Mouse (Mus musculus) layer of hippocampus, adult 9-10 months (tissue): Measurements from ENCODE around the gene Enpp6.
A peak's percentile ranks its signal among the peaks of the same experiment; 100 is the strongest.

Experiments
- DNase-seq: peaks from one replicate; pipeline ENCODE4 v3.0.0; 2022; ENCODE audit warnings: low spot score

The Enpp6 gene

DNA sequence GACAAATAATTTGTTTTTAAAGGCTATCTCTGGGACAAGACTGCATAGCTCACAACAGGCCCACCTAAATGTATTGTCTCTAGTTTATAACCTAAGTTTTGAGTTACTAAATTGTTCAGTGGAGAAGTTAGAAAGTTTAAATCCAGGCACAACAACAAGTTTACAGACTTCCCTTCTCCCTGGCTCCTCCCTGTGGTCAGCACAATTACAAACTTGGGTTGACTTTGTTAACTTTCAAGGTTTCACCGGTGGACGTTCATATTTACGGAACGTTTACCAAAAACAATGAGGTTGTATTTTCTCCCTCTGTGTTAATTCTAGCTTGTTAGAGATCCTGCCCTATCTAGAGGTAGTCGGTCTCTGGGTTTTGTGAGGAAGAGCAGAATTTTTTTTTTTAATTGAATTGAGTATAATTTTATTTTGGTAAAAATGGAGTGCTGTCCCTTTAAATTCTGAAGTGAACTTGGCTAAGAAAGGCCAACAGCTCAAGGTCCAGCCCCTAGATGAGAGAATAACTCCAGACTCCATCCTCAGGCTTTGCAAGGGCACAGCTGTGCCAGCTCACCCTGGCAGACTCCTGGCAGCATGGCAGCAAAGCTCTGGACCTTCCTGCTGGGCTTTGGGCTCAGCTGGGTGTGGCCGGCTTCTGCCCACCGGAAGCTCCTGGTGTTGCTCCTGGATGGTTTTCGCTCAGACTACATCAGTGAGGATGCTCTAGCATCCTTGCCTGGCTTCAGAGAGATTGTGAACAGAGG lies at the start of gene Enpp6:
Gene Enpp6, plus strand, starts transcription at position 502 of the 755 bp plus-strand sequence.
- DNase-seq: no peak

DNA sequence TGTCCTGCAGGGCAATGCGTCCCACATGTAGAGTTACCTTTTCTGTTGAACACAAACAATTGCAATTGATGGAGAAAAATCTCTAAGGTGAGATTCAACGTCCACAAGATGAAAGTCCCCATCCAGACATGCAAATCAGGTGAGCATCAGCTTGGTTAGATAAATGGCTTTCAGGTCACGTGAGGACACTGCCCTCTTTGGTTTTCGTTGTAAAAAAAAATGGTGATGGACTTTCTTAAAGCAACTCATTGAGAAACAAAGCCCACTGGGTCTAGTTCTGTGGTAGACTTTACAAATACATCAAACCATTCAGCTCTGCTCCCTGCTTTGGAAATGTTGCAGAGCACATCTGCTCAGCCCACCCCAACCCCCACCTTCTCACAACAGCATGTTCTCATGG lies 48.5 kb upstream of the Enpp6 start:
- no peak for DNase-seq

DNA sequence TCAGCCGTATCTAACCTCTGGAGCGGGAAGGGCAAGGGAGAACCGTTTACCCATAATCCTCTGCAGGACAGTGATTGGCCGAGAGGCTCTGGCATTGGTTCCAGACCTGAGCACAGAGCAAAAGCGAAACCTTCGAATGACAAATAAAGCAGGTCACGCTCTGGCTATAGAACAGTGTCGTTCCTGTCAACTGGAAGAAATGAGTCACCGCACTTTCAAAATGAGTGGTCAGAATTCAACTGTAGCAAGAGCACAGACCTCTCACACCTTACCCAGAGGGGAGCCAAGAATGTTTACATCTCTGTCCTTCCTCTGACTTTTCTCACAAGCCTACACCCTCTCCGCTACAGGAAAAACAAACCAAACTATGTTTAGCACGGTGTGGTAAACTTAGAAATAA lies 45.4 kb upstream of the Enpp6 start:
- DNase-seq: no peak

DNA sequence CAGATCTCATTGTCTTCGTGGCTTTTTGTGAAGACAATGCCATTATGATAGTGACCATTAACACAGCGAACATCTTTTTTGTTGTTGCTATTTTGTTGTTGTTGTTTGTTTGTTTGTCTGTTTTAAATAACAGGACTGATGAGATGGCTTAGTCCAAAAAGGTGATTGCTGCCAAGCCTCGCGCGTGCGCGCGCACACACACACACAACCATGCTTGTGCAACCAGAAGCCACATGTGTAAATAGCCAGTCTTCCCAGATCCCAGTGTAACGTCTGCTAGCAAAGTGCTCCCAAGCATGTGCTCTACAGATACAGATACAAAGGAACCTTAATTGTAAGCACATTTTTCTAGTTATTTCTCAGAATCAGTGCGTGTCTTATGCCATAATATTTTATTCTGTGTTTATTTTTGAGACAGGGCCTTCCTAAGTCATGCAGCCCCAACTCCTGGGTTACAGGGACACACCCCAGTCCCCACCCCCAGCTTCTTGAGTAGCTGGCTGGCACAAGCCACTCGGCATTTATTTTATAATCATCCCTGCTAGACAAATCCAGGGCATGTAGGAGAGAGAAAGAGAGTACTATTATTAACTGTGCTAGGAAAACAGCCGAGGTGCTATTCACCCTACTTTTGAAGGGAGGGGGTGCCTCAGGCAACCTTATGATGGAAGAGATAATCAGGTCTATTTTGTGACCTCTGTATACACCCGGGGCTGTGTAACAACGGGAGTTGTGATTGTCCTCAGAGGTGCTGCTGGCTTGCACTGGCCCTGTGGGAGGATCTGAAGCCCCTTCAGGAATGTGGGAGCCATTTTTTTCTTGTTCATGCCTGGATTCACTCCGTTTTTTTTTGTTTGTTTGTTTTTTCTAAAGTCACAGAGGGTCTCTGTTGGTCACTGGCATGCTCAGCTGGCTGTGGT lies 44.7 kb upstream of the Enpp6 start:
- DNase-seq: no peak

DNA sequence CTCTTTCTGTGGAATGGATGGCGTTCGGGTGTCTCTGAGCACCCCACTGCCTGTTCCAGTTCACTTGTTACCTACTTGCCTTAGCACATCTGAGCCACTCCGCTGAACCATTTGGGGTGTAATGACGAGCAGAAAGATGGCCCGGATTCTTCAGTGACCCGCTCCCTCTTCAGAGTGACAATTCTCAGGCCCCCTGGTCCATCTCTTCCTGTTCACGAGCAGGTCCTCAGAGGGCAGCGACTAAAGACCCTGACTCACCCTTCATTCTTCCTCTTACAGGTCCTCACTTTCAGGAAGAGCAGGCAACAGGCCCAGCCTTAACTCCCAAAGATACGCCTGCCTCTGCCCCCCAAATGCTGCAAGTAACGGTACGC lies 44.0 kb upstream of the Enpp6 start:
- DNase-seq: no peak

DNA sequence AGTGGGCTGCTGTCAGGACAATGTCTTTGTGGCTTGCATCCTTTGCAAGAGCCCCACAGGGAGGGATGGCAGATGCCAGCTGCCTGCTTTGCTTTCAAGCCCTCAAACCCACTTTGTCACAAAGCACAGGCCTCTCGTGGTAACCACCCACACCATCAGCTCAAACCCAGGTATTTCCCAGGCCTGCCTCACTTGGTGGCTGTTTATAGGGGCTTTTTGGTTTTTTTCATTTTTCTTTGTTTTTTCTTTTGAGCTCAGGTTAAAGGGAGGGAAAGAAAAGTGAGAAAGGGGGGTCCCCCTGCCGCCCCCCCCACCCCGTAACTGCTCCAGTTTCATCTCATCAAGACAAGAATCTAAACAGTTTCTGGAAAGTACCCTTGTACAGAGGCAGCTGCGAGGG lies 43.4 kb upstream of the Enpp6 start:
- DNase-seq: no peak

DNA sequence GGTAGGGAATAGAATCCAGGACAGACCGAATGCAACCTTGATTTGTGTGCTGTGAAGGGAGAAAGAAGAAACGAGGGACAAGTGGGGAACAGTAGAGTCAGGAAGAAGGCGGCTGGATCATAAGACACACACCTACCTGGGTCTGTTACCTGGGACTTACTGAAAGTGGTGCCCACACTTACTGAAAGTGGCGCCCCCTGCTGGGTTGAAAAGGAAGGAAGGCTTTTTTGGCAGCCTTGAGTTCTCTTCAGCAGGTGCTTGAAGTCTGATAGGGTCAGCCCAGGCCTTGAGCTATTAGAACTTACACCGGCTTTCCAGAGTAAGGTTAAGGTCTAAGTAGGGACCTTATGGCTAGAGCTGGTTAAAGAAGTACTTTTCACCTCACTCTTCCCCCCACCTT lies 40.5 kb upstream of the Enpp6 start:
- no peak for DNase-seq

DNA sequence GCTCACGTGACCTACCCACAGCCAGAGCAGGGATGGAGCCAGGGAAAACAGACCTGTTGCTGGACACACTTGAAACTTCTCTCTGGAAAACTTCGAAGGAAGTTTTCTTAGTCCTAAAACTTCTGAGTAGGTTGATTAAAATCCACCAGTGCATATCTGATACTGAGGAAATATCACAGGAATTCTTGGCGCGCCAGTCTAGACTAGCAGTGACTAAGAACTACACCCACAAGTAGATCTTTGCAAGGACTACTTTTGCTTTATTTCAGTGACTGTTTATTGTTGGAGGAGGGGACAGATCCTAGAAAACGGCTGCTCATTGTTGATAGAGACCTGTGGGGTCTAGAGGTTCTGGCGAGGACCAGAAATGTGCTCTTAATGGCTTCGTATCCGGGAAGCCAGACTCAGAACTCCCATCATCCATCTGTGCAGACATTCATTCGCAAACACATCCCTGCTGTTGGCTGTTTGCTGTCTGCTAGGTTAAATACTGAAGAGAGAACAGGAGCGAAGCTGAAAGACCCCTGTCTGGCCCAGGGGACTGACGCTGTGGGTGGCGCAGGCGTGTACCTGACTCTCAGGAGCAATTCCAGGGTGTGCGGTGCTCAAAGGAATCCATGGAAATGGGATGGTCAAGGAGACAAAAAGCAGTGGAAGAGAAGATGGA lies 38.5 kb upstream of the Enpp6 start:
- DNase-seq: no peak

DNA sequence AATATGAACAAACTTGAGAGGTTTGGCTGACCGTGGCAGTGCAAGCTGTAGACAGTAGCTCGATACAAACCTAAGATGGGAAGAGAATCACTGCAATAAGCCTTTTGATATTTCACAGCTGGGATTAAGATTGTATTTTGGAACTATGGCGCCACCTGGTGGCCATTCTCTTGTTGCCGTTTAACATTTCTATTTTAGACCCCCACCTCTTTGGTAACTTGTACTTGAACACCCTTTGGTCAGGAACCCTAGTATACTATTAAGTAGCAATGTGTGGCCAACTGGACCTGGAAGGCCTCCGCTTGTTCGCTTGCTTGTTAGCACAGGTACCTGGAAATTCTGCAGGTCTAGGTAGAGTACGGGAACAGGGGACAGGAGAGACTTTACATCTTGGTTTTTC lies 33.2 kb upstream of the Enpp6 start:
- DNase-seq: peak; percentile 75

DNA sequence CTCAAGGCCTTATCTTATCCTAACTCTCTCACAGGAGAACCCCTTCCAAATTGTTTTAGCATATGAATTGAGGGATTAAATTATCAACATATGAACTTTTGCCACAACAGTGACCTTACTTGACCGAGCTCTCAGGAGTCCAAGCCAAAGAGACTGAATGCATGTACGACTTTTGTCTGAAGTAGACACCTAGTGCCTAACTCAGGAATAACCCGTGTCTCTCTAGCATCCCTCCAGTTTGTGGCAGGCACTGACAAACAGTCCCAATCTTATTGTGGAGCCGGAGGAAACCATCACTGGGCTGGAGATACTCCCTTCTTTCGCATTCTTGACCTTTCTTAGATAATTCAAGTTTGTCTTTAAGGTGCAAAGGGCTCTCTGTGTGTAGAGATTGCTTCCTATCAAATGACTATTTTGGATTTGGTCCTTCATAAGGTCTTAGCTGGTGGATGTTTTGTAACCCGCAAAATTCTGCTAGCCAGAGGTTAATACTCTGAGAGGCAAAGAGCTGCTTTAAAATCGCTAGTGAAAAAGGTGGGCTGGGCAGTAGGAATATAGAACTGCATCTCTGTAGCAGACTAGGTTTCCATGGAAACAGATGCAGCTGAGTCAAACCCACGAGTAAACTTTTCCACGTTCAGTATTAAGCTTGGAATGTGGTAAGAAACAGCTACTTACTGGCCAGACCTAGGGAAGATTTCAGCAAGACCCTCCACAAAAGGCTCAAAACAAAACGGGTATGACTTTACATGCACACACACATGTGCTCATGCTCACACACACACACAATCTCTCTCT lies 23.9 kb upstream of the Enpp6 start:
- no peak for DNase-seq

DNA sequence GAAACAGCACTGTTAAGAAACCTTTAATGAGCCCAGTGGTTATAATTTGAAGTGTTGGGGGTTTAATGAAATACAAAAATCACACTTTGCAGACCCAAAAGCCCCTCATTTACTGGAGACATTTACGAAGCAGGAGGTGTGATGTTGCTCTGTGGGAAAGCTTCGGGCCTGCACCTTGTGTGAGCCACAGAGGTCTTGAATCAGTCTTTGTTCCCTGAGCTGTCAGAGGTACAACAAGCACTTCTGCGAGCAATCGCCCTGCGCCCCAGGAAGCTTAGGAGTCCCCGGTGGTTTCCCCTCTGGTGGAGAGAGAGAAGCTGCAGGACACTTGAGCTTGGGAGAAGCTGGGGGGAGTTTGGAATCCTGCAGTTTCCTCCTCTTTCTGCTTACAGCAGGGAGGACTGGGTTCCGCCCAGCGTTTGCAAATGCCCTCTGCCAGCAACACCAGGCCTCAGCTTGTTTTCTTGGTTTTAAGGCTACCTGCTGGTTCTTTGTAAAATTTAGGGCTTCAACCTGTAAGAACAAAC lies 23.0 kb upstream of the Enpp6 start:
- no peak for DNase-seq

DNA sequence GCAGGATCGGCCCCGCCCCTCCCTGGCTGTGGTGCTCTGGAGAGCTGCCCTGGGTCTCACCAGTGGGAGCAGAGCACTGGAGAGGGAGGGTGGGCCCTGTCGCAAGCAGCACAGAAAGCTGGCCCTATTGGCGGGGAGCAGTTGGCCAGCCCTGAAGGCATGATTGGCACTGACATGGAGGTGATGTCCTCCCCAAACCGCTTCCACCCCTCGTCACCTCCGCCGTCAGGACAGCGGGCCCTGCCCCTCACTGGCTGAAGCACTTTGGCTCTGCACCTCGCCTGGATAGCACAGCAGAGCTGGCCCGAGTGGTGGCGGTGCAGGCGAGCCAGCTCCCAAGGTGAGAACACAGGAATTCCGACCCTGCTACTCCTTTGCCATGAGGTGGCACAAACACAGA lies 20.9 kb upstream of the Enpp6 start:
- DNase-seq: no peak

DNA sequence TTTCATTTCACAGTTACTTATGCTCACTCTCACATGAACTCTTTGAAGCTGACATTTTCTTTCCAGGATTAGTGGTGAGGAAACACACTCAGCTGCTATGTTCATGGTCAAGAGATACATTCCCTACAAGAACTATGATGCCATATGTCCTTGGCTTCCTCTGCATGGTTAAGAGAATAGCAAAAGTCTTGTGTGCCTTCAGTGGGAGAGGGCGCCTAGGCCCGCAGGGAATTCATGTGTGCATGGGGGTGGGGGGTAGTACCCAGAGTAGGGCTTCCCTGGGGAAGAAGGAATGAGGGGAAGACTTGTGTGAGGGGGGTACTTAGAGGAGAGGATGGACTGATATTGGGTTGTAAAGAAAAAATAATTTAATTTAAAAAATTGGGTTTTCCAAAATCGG lies 18.0 kb upstream of the Enpp6 start:
- no peak for DNase-seq

DNA sequence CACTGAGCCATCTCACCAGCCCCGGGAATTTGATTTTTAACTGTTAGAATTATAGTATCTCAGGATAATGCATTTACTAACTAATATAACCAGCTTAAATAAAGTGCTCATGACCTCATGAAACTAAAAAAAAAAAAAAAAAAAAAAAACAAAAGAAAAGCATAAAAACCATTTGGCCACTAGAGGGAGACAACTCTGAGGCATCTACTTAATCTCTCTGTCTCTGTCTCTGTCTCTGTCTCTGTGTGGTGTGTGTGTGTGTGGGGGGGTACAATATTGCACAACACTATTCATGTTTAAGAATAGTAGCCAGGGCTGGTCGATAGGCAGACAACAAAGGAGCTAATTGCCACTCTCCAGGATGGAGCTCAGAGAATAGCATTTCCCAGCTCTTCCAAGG lies 17.3 kb upstream of the Enpp6 start:
- no peak for DNase-seq

DNA sequence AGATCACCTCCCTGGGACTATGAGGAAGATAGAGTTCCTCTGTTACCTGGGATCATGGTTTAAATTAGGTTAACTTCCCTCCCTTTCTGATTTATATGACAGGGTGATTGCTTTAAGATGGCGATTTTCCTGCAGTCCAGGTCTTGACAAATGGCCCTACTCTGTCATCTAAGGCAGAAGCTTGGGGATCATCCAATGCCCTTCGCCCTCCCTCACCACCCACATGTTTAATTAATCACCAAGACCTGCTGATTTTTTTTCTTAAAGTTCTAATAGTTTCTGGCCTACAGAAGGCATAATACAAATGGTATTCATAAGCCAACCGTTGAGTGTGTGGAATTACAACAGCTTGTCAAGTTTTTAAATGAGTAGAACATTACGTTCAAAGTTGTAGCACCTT lies 9.3 kb upstream of the Enpp6 start:
- no peak for DNase-seq

DNA sequence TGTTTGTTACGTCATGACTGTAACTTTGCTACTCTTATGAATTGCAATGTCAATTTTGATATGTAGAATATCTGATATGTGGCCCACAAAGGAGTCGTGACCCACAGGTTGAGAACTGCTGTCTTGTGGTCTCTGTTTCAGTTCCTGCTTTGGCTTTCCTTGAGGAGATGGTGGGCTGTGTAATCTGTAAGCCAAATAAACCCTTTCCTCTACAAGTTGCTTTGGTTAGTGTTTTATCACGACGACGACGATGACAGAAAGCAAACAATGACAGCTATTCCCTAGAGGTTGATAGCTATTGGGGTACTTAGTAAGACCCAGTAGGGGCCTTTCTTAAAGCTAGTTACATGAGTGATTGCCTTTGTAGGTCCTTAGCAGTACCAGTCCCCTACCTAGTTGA lies 4.5 kb upstream of the Enpp6 start:
- DNase-seq: no peak

DNA sequence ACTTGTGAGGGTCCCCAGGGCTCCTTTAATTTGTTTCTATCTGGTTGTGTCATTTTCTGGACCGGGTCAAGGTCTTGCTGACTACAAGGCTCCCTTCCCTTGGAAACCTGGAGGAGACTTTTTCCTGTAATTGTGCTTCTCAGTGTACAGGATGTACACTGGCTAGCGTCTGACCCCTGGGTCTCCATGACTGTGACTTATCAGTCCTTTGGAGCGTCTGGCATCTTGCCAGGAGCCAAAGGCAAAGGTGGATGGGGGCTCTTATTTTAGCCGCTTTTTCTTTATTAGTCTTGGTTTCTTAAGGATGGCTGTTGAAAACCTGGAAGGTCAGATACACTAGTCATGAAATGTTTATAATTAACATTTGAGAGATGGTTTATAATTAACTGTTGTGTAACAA lies 3.9 kb upstream of the Enpp6 start:
- no peak for DNase-seq

DNA sequence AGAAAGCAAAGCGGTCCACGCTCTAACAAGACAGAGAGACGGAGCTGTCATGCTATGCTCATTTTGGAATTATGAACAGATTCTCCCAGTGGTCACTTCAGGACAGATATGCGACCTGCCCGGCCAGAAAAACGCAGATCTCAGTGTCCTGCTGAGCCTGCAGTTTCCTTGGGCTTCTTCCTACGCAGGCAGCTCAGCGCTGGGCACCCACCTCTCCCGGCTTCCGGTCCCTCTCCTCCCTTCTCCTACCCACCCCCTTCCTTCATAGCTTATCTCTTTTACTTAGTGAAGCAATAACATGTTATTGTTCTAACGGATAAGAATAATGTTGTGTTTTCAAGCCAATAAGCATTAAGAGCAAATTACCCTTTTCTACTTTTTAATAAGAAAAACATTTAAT lies 2.0 kb upstream of the Enpp6 start:
- no peak for DNase-seq

DNA sequence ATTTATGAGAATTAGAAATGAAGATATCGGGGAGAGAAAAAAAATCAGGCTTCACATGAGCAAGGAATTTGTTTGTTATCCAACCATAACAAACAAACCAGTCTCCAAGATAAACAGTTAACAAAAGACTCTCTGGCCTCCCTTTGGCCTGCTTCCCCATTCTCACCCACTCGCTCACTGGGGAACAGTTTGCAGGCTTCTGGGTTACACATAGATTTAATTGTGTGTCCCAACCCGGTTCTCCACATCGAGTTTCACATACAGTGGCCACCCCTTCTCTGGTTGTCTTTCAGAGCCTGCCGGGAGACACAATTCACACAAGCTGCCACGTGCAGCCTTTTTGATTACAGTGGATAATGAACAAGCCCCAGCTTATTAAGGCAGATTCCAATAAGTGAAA lies 1.7 kb downstream of the Enpp6 start:
- peak; percentile 6 for DNase-seq

DNA sequence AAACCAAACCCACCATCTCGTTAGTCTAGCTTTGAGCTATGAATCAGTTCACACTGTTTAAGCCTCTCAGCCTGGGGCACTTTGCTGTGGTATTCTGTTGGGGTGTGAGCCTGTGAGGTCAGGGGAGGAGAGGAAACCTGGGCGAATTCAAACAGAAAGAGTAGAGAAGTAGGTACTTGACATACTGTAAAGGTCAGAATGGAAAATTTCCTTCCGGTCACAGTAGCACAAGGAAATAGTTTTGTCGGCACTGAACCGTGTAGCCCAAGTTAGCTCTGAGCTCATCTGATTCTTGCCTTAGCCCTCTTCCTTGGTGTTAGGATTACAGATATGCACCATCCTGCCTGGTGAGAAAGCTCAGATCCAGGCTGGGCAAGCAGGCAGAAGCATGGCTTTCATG lies 4.4 kb downstream of the Enpp6 start:
- no peak for DNase-seq

DNA sequence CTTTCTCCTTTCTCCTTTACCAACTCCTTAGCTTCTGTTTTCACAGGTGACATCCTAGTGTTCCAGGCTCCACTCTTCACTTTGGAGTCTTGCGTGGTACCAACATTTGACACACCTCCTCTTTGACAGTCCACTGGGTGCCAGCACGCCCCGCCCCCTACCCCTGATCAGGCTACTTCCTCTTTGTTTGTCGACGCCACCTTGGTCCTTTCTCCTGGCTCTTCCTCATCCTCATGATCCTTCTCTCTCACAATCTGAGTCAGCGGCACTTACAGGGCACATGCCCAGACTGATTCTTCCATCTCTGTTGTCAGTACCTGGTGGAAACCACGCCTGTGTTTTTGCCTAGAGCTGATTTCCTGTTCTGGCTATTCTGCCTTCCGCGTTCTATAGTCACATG lies 5.9 kb downstream of the Enpp6 start:
- DNase-seq: no peak
